Mouse (Mus musculus): ENCODE measurements at regions not wholly inside any gene's neighbourhood (a gene's known extent, or its start where the extent isn't known, plus 50 kb on each side); places are given as distances from the start of the nearest gene placed in this dataset.
A peak's percentile ranks its signal among the peaks of the same experiment; 100 is the strongest.

DNA sequence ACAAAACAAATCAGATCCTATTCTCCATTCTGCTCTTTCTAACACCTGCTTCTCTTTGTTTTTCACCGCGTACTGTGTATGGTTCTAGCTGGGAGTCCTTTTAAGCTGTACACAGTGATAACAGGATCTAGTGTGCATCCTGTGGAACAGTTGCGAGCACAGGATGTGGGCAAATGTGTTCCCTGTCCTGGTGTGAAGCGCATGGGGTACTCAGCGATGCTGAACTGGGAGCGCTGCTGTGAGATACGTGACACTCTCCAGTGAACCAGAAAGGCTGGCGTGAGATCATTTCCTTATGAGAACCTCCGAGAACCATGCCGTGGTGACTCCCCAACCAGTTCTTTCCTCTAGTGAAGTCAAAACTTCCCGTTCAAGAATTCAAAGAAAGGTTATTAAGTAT is 72.6 kb upstream of the Kif2a start:
- DNase-seq (ENCODE audit: low read depth, low spot score) = no peak

DNA sequence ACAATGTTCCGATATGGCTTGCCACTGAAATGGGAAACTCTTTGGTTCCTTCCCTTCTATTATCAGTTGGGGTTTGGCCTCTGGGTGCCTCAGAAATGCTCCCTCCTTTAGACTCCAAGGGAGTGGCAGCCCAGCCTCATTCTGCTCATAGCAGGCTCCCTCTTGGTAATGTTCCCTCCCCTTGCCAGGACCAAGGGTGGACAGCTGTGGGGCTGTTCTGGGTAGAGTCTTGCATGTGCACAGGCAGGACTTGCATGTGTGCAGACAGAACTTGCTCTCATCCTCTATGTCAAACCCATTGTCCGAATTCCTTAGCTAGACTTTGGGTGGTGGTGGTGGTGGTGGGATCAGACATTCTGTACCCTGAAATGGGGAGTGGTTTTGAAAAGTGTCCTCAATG is 71.8 kb upstream of the Kif2a start:
- no peak for DNase-seq (ENCODE audit: low read depth, low spot score)

DNA sequence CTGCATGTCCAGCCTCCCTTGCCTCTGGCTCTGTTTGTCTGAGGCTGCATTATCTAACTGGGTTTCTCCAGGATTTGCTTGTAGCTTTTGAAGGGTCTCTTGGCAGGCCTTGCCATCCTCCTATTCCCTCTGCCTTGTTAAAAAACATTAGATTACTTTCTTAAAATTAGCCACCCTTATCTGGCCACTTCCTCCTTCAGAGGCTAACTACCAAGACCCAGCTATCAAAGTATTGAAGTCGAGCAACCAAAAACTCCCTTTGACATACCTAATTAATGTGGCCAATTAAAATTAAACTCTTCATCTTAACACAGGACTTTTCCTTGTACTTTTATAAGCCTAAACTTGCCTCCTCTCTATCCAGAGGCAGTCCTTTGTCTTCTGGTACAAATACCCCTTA is 66.3 kb upstream of the Kif2a start:
- DNase-seq (ENCODE audit: low read depth, low spot score) = no peak

DNA sequence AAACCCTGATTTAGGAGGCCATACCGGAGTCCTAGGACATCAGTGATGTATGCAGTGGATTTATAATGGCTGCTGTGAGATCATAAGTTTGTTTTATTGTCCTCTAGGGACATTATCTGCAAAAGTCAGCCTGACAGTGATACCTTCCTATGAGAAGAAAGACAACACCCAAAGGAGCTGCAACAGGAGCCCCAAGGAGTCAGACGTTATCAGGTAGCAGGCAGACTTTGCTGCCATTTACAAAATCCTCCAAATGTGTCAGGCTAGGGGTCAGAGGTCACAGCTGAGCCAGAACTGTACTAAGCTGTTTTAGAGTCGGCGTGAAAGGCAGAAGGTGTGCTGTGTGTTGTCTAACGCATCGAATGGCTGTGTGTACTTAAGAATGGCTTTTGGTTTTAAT is 65.4 kb upstream of the Kif2a start:
- DNase-seq (ENCODE audit: low read depth, low spot score) = no peak

DNA sequence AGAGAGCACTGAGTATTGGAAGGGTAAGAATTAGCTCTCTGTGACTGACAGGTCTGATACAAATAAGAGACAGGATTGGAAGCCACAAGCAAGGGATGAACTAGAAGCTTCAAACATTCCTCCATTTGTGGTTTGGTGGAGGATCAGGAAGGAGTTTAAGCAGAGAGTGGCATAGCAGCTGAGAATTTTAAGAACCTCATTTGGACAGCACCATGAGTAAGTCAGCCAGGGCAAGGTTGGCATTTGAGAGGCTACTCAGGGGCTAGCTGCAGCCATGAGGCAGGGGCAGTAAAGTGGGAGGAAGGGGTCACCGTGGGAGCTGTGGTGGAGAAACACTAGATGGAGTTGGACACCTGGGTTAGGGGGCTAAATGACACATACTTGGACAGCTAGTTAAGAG is 56.2 kb upstream of the Kif2a start:
- DNase-seq (ENCODE audit: low read depth, low spot score) = no peak

DNA sequence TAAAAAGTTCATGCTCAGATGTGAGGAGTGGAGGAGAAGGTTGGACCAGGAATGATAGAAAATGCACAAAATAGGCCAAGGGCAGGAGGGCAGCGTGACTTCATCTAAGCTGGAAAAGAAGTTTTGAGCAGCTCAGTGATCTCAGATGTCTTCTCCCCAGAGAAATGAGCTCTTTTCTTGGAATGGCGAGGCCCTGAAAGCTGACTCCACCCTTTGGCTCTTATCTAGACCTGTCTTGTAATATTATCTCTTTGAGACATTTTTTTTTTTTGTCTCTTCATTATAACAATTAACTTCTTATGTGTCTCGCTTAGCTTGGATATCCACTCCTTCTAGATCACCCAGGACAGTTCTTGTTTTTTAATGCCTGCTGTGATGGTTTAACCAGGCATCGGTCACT is 53.0 kb upstream of the Kif2a start:
- DNase-seq (ENCODE audit: low read depth, low spot score) = no peak

DNA sequence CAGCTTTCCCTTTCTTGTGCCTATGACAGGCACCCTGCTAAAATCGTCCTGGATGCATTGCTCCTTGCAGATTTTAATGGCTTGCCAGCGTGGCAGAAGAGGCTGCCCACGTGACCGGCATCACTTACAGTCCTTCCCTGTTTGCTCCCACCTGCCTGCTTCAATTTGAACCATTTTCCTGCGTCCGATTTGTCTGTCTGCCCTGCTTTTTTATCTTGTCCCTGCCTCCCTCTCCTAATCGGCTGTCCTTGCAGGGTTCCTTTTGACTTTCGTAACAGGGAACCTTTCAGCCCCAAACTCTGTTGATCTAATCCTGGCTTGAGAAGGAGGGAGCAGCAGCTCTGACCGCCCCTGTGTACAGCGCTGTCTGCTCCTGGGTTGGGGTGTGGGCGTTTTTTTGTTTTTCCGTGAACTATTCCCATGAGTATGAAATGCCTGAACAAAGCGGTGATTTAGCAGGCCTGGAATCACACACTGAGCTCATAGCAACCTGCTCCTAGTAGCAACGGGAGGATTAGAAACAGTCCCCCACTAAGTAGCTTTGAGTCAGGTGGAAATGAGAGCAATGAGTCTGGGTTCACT is 51.2 kb upstream of the Kif2a start:
- peak; percentile 50 for DNase-seq (ENCODE audit: low read depth, low spot score)

DNA sequence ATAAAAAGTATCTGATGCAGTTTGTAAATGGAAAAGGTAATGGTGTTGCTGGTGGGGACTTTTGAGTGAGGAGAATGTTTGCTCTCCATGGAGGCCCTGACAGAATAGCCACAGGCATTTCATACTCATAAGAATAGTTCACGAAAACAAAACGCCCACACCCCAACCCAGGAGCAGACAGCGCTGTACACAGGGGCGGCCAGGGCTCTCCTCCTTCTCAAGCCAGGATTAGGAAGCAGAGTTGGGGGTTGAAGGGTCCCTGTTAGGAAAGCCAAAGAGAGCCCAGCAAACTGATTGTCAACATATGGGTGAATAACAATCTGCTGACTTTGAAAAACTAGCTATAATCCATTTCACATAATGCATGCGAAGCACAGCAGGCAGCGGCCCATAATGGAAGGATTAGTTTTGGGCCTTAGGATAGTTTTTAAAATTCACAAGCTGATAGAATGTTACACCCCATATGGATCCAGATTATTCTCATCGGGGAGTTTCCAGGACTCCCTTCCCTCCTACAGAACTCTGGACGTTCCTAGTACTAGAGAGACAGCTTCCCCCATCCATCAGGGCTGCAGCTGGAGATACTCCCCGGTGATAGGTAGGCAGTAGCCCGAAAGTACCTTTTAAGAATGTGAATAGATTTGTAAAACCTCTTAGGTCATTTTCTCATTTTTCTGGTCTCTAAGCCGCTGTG is 50.6 kb upstream of the Kif2a start:
- peak; percentile 11 for DNase-seq (ENCODE audit: low read depth, low spot score)
